Mouse (Mus musculus) lung, embryonic 16.5 days (tissue): ENCODE results near the gene Gm37419. TPM values are rescaled to one million over a fixed set of nuclear protein-coding genes. Genes with fewer than 3 reads are reported as not detected.

ENCODE experiments used
- ATAC-seq: fragments of 200-750 bp; cut with Nextera tagmentation; 2 replicates; pipeline ENCODE4 v1.8.0; 2017; ENCODE audit warnings: low read depth, mild to moderate bottlenecking, moderate library complexity
- H3K27ac ChIP-seq: fragments of 300-500 bp; sonication (generic); 2 replicates; pipeline ENCODE4 v1.5.1; 2014; ENCODE audit warnings: mild to moderate bottlenecking, control low read depth, low read length
- H3K27me3 ChIP-seq: fragments of 300-500 bp; sonication (generic); 2 replicates; pipeline ENCODE4 v1.6.1; 2014; ENCODE audit warnings: low read depth, low read length, mixed read lengths; ENCODE audit not compliant: control insufficient read depth, insufficient read depth
- H3K36me3 ChIP-seq: fragments of 300-500 bp; sonication (generic); 2 replicates; pipeline ENCODE4 v1.6.1; 2014; ENCODE audit warnings: low read length; ENCODE audit not compliant: control insufficient read depth, insufficient read depth
- H3K4me1 ChIP-seq: fragments of 300-500 bp; sonication (generic); replicated peaks from 2 replicates; pipeline ENCODE4 v1.6.1; 2014; ENCODE audit warnings: low read length, mixed read lengths; ENCODE audit not compliant: control insufficient read depth, insufficient read depth
- H3K4me2 ChIP-seq: fragments of 300-500 bp; sonication (generic); 2 replicates; pipeline ENCODE4 v1.6.1; 2014; ENCODE audit warnings: low read depth, low read length, control low read depth
- H3K4me3 ChIP-seq: fragments of 300-500 bp; sonication (generic); 2 replicates; pipeline ENCODE4 v1.5.1; 2014; ENCODE audit warnings: mild to moderate bottlenecking, low read length, control low read depth
- H3K9ac ChIP-seq: fragments of 300-500 bp; sonication (generic); 2 replicates; pipeline ENCODE4 v1.6.1; 2014; ENCODE audit warnings: low read length, control low read depth
- H3K9me3 ChIP-seq: fragments of 300-500 bp; sonication (generic); 2 replicates; pipeline ENCODE4 v1.6.1; 2016; ENCODE audit warnings: low read length; ENCODE audit not compliant: control insufficient read depth
- WGBS: fragments of 180-500 bp; shearing (Covaris S2); extraction: QIAGEN DNeasy Blood & Tissue Kit; methylation state at CpG from one replicate; pipeline ENCODE4 v1.1.7; 2014; 5-methylcytosine and 5-hydroxymethylcytosine counted together
- polyA plus RNA-seq: library from polyadenylated mRNA; unstranded; fragments of >200 nt; fragmentation: Nextera tagmentation; extraction: Ambion mirVana; gene quantifications from 2 replicates; pipeline ENCODE4 v1.2.1, GENCODE M21; 2015

Gene Gm37419
- polyA plus RNA-seq, 1 experiment from 2014 or later = not detected

GRCm38 (mm10) chr16:24005928-24006327 is 17.6 kb downstream of the Gm37419 start:
- no peaks in the 10 kb centered on the region for H3K27me3 ChIP-seq
- ATAC-seq = no peak
- H3K36me3 ChIP-seq = no peaks in the 10 kb centered on the region
- no peak overlapping the region for H3K4me3 ChIP-seq
- 68% methylated on average over 8 of the region's 8 CpGs for WGBS
- no peaks in the 10 kb centered on the region for H3K4me1 ChIP-seq
- H3K4me2 ChIP-seq = no peak overlapping the region
- H3K9me3 ChIP-seq = no peaks in the 10 kb centered on the region
- no peak overlapping the region for H3K27ac ChIP-seq
- no peak overlapping the region for H3K9ac ChIP-seq

- Histone ChIP-seq H3K9ac (no peak overlapping the region), H3K27me3 (no peaks in the 10 kb centered on the region), H3K9me3 (no peaks in the 10 kb centered on the region), H3K27ac (no peak overlapping the region), H3K4me3 (no peak overlapping the region), H3K4me1 (no peaks in the 10 kb centered on the region), H3K36me3 (no peaks in the 10 kb centered on the region), H3K4me2 (no peak overlapping the region)
- 88% methylated on average over 2 of the region's 2 CpGs for WGBS
- no peak for ATAC-seq
Observed at GRCm38 (mm10) chr16:24009891-24010290, 21.6 kb downstream of the Gm37419 start.

DNA sequence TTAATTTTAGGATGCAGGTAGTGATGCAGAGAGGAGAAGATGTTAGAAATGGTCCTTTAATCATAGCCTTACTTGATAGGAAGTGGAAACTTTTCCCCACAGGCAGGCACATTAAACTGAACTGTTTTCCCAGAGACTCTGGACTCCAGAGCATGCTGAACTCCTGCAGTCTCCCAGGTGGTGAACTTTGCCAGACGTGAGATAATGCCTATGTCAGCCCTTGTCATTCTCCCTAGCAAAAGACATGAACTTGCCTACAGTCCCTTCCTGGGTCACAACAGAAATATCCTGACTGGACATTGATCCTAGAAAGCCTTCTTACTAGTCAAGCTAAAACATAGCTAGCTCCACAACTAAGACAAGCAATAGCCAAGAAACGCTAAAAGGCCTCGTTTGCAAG is 23.0 kb downstream of the Gm37419 start:
- WGBS = 71% methylated on average over 3 of the region's 3 CpGs
- H3K4me2 ChIP-seq = no peak overlapping the region
- no peak overlapping the region for H3K4me3 ChIP-seq
- no peaks in the 10 kb centered on the region for H3K4me1 ChIP-seq
- H3K9ac ChIP-seq = no peak overlapping the region
- no peak for ATAC-seq
- no peaks in the 10 kb centered on the region for H3K27me3 ChIP-seq
- H3K9me3 ChIP-seq = no peaks in the 10 kb centered on the region
- H3K27ac ChIP-seq = no peak overlapping the region
- no peaks in the 10 kb centered on the region for H3K36me3 ChIP-seq

- H3K9ac ChIP-seq = no peak overlapping the region
- H3K36me3 ChIP-seq = no peaks in the 10 kb centered on the region
- no peak for ATAC-seq
- WGBS = 19% methylated on average over 3 of the region's 3 CpGs
- H3K4me2 ChIP-seq = no peak overlapping the region
- H3K27me3 ChIP-seq = no peaks in the 10 kb centered on the region
- no peaks in the 10 kb centered on the region for H3K9me3 ChIP-seq
- H3K4me1 ChIP-seq = no peaks in the 10 kb centered on the region
- no peak overlapping the region for H3K27ac ChIP-seq
- no peak overlapping the region for H3K4me3 ChIP-seq
Observed at GRCm38 (mm10) chr16:24012066-24012465, 23.8 kb downstream of the Gm37419 start.

DNA sequence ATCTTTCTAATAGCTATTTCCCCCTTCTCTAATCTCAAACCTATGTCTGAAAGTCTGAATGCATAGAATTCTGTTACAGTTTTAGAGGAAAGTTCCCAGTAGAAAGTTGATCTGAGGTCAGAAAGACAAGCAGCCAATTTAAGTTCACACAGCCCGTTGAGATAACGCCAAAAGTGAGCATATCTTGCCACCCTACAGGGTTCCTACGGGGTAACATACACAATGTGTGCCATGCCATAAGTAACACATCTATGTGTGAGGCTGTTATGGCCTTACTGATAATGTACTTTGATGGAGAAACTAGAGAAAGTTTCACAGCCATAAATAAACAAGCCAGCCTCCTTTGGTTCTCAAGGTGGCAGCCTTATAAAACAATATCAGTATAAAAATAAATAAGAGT is 26.1 kb downstream of the Gm37419 start:
- Histone ChIP-seq H3K9me3 (no peaks in the 10 kb centered on the region), H3K4me2 (no peak overlapping the region), H3K4me1 (no peaks in the 10 kb centered on the region), H3K27ac (no peak overlapping the region), H3K4me3 (no peak overlapping the region), H3K36me3 (no peaks in the 10 kb centered on the region), H3K27me3 (no peaks in the 10 kb centered on the region), H3K9ac (no peak overlapping the region)
- WGBS = 35% methylated on average over 3 of the region's 3 CpGs
- ATAC-seq = no peak

DNA sequence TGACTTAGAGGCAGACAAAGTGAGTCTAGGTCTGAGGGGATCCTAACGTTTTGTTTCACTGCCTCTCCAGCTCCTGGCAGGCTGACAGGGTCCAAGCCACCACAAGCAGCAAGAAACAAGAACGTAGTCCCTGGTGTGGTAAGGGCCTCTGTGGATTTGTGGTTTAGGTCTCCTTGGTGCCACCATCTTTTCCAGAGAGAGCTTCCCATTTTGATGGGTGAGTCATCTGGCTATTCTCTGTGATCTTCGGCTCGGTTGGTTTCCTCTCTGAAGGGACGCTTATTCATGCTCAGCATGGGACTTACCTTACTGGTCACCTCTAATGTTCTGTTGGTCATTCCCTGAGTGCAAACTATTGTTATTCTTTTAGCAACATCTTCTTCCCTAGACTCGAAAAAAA is 28.0 kb downstream of the Gm37419 start:
- H3K27ac ChIP-seq = no peak overlapping the region
- H3K27me3 ChIP-seq = no peaks in the 10 kb centered on the region
- no peak overlapping the region for H3K9ac ChIP-seq
- no peak overlapping the region for H3K4me2 ChIP-seq
- no peaks in the 10 kb centered on the region for H3K4me1 ChIP-seq
- no peaks in the 10 kb centered on the region for H3K36me3 ChIP-seq
- H3K9me3 ChIP-seq = no peaks in the 10 kb centered on the region
- no peak for ATAC-seq
- no peak overlapping the region for H3K4me3 ChIP-seq
- 55% methylated on average over 6 of the region's 6 CpGs for WGBS

DNA sequence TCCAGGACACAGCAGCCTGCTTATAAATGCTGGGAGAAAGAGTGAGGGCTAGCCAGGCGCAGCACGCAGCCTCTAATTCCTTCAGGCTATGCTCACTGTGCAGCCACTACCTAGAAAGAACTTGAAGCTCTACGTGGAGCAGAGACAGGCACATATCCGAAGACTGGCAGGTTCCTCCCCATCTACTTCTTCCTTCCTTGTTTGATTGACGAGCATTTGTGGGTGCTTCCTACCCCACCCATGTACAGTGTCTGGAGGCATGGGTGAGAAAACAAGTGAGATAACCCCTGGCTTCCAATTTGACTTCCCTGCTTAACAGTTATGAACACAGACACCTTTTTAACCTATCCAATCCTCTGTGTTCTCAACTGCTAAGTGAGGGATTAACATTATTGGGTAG is 28.5 kb downstream of the Gm37419 start:
- WGBS = 69% methylated on average over 5 of the region's 5 CpGs
- Histone ChIP-seq H3K4me2 (no peak overlapping the region), H3K27ac (no peak overlapping the region), H3K4me3 (no peak overlapping the region), H3K9ac (no peak overlapping the region), H3K9me3 (no peaks in the 10 kb centered on the region), H3K36me3 (no peaks in the 10 kb centered on the region), H3K27me3 (no peaks in the 10 kb centered on the region), H3K4me1 (no peaks in the 10 kb centered on the region)
- ATAC-seq = no peak

DNA sequence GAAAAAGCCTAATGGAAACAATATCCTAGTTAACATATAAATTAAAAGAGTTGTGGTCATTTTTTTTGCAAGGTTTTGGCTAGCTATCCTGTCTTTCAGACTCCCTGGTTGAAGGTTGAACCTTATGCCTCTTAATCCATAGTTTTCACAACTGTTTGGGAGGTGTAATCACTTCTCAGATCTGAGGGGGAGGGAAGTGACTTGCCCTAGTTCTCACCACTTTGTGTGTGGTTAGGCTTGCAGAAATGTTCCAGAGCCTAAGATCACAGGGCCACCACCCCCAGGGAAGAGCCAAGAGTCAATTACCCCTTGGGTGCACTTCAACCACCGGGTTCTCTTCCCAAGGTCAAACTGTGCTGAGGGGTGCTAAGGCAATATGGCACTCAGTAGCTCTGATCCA is 33.4 kb downstream of the Gm37419 start:
- Histone ChIP-seq H3K4me1 (no peaks in the 10 kb centered on the region), H3K36me3 (no peaks in the 10 kb centered on the region), H3K9ac (no peak overlapping the region), H3K4me2 (no peak overlapping the region), H3K27ac (no peak overlapping the region), H3K9me3 (no peaks in the 10 kb centered on the region), H3K27me3 (no peaks in the 10 kb centered on the region), H3K4me3 (no peak overlapping the region)
- 55% methylated on average over 1 of the region's 1 CpGs for WGBS
- ATAC-seq = no peak

DNA sequence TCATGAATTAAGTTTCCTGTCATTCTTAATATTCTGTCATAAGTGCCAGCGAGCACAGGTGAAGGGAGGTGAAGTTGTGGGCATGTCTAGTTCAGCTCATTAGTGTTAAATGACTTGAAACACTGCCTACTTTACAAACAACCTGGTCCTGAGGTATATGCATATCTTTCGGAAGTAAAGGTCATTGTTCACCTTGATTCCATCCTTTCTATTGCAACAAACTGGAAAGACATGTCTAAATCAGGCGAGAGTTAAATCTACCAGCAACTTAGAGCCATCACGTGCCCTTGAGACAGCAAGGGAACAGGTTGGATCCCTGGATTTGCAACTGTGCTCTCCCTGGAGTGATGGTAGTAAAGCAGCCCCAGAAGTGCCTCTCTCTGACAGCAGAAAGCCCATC is 34.3 kb downstream of the Gm37419 start:
- ATAC-seq = no peak
- H3K4me3 ChIP-seq = no peak overlapping the region
- H3K4me1 ChIP-seq = no peaks in the 10 kb centered on the region
- H3K9me3 ChIP-seq = no peaks in the 10 kb centered on the region
- WGBS = 80% methylated on average over 4 of the region's 4 CpGs
- no peak overlapping the region for H3K27ac ChIP-seq
- H3K27me3 ChIP-seq = no peaks in the 10 kb centered on the region
- no peak overlapping the region for H3K4me2 ChIP-seq
- no peaks in the 10 kb centered on the region for H3K36me3 ChIP-seq
- no peak overlapping the region for H3K9ac ChIP-seq

GRCm38 (mm10) chr16:24025442-24025841 is 37.2 kb downstream of the Gm37419 start:
- H3K9me3 ChIP-seq = no peaks in the 10 kb centered on the region
- H3K9ac ChIP-seq = no peak overlapping the region
- H3K27ac ChIP-seq = no peak overlapping the region
- H3K4me1 ChIP-seq = no peaks in the 10 kb centered on the region
- 54% methylated on average over 7 of the region's 7 CpGs for WGBS
- no peak overlapping the region for H3K4me3 ChIP-seq
- no peak for ATAC-seq
- H3K4me2 ChIP-seq = no peak overlapping the region
- no peaks in the 10 kb centered on the region for H3K36me3 ChIP-seq
- no peaks in the 10 kb centered on the region for H3K27me3 ChIP-seq
